Mouse (Mus musculus) lung, postnatal 0 days (tissue): ENCODE results near the gene Ccl2.

ENCODE experiments used
- CTCF ChIP-seq: IDR thresholded peaks from 2 replicates; pipeline ENCODE4 v1.5.1; 2016; ENCODE audit warnings: antibody characterized with exemption, mild to moderate bottlenecking
- EP300 ChIP-seq: IDR thresholded peaks from 2 replicates; pipeline ENCODE4 v1.6.1; 2016; ENCODE audit warnings: antibody characterized with exemption, mild to moderate bottlenecking, control low read depth

DNA sequence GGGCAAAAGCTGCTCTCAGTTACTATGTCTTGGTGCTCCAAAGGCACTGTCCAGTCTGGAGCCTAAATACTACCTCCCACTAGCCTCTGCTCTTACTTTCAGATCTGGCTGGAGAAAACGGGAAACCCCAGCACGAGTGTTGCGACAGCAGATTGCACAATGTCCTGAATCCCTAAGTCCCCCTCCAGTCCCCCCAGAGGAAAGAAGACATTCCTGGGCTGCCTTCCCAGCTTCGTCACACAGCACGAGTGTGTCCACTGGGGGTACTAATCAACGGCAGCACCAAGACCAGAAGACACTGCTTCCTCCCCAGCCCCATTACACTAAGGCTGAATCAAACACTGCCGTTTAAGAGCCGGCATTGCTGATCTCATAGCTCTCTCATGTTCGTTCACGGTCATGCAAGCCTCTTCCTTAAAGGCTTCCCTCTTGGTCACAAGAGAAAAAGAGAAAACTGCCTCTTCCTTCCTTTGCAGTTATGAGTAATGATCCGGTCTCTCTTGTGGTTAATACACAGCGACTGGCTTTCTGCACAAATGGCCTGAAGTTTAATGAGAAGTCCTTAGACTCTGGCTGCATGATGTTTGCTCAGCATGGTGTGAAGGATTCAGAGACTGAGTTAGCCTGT, 28.5 kb upstream of the Ccl2 start:
- TF ChIP-seq CTCF, result peak; percentile 29; the same call in 1 of the 2 replicates
- TF ChIP-seq EP300, result peak; percentile 62; the same call in 1 of the 2 replicates
